Mouse (Mus musculus): ENCODE measurements at regions not wholly inside any gene's neighbourhood (a gene's known extent, or its start where the extent isn't known, plus 50 kb on each side); places are given as distances from the start of the nearest gene placed in this dataset.
A peak's percentile ranks its signal among the peaks of the same experiment; 100 is the strongest.

DNA sequence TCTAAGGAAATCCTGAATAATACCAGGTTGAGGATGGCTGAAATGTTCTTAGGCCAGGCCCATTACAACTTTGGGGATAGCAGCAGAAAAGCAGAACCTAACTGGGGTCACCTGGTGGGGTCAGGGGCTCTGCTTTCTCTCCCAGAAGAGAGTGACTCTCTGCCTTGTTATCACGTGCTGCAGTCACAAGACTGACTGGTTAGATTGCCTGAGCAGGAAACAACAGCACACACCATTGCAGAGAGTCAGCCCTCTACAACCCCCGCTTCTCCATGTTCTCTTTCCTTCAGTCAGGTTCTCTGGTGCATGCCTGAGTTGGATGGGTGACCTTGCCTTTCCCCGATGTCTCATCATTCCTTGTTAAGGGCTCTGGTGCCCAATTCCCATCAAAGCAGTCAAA, 91.2 kb upstream of the Hsd17b12 start:
- no peak for DNase-seq

- no peak for DNase-seq
Measured at GRCm38 (mm10) chr2:94246851-94247471, 89.2 kb upstream of the Hsd17b12 start.

- no peak for DNase-seq
Measured at GRCm38 (mm10) chr2:94246180-94246611, 88.4 kb upstream of the Hsd17b12 start.

DNA sequence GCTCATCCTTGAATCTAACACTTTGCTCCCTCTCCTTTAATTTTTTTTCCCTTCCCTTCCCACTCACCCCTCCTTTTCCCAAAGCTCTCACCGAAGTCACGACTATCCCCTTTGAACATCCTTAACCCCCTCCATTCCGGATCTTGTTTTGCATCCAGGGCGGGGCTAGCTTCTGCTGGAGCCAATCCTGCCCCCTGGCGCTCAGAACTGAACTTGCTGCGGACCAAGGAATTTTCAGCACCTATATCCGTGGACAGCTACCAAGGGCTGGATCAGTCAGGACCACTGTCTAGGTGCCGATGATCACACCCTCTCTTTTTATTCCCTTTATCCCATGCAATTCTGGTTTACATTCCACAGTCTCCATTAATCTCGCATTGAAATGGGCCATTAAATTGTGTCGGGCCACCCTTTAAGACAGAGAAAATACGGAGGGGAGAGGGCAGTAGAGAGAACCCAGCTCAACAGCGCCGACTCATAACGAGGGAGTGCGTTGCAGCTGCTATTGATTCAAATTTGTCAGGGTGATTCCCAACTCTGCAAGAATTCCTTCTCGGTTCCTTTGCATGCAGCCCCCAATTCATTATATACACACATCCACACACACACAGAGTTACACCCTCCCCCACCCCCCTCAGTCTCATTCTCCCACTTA, 87.7 kb upstream of the Hsd17b12 start:
- peak; percentile 53 to 58 for DNase-seq

GRCm38 (mm10) chr2:94244140-94244539, 86.4 kb upstream of the Hsd17b12 start:
- no peak for DNase-seq

GRCm38 (mm10) chr2:94243053-94243916, 85.5 kb upstream of the Hsd17b12 start:
- no peak for DNase-seq

- DNase-seq, result no peak
Measured at GRCm38 (mm10) chr2:94242406-94243052, 84.8 kb upstream of the Hsd17b12 start.

DNA sequence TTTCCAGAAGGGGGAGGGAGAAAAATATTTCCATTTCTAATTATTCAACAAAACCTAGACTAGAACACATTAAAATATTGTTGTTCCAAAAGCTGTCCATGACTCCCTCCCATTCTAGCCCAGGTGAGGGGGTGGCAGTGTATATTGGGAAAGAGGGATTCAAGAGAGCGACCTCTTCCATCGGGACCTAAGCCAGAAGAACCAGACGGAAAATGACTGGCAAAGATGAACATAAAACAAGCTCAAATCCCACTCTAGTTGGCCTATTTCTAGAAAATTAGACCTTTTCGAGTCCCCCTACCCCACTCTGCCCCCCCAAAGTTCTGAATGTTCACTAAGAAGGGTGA, 84.3 kb upstream of the Hsd17b12 start:
- DNase-seq, result no peak

DNA sequence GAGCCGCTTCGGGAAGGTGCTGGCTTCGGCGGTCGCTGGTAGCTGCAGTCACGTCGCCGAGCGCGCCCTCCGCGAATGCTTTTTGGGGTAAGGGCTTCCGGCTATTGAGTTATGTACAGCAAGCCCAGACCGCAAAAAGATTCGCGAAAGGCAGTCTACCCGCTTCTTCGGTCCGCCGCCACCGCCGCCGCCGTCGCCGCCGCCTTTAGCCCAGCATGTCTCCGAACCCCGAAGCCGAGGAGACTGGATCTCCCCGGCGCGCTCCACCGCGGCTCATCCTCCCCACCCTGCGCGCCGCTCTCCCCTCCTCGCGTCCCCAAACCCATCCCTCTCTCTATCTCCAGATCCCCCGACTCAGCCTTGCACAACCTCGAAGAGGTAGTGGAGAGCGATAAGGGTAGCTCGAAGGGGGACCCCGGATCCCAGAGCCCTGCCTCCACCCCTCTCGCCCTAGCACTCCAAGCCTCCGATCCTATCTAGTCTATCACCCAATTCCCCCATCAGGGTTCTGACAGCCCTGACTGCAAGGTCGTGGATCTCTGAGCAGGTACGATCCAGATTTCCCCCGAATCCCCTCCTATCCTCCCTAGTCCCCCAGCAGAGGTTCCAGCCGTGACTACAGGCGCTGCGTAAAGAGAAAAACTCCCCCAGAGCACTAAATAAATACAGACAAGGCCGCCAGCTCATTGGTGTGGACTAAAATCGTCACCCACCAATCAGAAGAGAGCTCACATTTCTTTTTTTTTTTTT, 83.7 kb upstream of the Hsd17b12 start:
- DNase-seq, result no peak

DNA sequence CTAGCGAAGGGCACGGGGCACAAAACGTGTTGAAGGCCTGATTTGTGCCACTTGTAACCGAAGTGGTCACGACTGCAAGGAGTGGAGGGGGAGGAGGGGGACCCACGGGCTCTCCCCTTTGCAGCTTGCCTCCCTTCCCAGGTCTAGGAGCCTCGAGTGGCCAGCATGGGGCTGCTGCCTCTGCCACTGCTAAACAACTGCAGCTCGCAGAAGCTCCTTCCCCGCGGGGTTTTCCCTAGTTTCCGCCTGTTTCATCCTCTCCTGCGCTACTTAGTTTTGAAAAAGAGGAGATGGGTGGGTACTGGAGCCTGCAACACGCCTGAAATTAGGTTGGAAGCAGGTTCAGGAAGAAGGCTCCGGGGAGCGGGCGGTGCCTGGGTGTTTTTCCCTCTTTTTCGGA, 82.6 kb upstream of the Hsd17b12 start:
- no peak for DNase-seq

DNA sequence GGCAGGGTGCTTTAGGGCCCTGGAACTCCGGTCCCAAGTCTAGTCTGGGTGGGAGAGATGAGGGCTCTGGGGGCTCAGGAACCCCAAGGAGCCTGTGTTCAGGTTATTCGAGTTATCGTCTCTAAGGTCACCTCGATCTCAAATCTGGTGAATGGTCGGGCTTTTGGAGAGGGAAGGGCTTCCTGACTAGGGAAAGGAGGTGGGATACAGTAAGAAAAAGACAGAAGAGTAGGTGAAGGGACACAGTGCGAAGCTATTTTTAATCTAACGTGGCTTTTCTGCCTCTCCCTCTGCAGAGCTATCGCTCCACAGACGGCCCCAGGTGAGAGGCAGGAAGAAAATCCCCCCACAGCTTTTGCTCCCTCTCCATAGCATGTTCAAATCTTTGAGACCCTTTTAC, 81.8 kb upstream of the Hsd17b12 start:
- no peak for DNase-seq

- DNase-seq, result no peak
Measured at GRCm38 (mm10) chr2:94236479-94236878, 78.7 kb upstream of the Hsd17b12 start.

DNA sequence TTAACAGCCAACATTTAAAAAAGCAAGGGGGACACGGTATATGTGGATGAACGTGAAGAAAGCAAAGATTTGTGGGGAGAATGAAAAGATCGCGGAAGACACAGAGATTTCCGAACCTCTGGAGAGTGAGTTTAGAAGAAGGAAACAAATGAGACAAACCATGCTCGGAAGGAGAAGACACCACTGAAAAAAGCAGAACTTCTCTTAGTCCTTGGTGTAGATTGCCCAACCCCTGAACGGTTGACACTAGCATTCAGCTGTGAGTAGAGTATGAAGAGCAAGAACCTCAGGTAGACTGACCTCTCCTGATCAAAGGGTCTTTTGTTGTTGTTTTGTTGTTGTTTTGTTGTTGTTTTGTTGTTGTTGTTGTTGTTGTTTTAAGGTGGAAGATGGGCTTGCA, 75.8 kb upstream of the Hsd17b12 start:
- no peak for DNase-seq

DNA sequence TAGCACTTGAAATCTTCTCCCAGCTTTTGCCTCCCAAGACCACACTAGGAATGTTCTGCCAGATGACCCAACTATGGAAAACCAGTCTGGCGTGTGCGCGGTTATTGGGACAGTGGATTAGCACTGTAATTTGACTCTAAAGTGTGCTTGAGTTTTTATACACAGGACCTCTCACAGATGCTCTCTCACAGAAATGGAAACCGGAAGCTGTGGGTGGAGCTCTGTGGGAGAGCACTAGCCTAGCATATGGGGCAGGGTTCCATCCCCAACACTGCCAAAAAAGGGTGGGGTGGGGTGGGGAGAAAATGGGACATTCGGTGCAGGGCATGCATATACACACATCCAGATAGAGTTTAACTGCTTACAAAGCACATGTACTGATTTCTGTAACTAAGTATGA, 61.7 kb upstream of the Hsd17b12 start:
- no peak for DNase-seq

DNA sequence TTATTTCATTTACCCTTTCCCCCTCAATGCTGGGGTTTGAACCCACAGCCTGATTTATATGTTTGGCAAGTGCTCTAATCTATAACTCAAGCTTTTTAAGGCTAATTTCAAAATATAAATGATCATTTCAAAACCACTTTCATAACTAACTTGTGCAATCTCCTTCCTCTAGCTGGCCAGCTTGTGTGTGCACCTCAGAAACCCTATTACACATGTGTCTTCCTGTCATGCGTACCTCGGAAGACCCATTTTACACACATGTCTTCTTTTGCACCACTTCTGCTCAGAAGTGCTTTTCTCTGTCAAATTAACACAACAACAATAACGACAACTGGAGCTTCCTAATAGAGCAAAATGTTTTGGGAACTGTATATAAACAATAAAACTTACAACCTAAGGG, 59.7 kb upstream of the Hsd17b12 start:
- no peak for DNase-seq

- no peak for DNase-seq
Measured at GRCm38 (mm10) chr2:94215455-94215854, 57.7 kb upstream of the Hsd17b12 start.
